Mouse (Mus musculus): Measurements from ENCODE around the gene Klk14.
"Not testable (repeated sequence)": the region's sequence is repeated elsewhere in the genome, so short reads cannot be mapped to it uniquely, and the experiment has no call there.

Klk14 gene

DNA sequence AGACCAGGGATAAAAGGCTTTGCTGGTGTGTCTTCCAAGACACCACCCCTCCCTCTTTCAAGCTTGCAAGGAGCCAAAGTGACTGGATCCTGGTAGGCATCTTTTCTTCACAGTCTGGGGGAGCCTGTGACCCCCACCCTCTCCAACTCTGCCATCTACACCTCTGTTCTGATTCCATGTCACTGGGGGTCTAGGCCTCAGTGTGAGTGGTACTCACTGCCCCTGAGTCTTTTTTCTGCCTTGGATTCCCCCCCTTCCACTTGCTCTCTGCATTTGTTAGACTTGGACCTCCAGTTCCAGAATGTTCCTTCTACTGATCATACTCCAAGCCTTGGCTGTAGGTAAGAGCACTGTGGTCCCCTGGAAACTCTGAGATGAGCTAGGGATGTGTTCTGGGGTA is at the start of gene Klk14:
TSS of gene Klk14 (plus strand) at position 301 of the 400 bp plus-strand sequence.
- no peak for DNase-seq (ENCODE audit: extremely low spot score, low spot score)

DNA sequence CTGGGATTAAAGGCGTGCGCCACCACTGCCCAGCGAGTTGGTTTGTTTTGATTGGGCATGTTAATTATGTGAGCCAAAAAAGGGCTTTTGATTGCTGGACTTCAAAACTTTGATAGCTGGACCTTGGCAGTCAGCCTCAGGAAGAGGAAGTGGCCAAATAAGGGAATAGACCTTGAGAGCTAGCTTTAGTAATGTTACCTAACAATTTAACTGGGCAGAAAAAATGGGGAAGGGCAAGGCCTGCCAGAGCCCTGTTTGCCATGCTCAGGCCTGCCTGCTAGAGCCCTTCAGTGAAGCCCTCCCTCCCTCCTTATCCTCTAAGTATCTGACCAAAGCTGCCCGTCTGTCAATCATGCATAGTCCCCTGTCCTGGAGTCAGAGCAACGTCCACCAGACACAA is 47.6 kb upstream of the Klk14 start:
- no peak for DNase-seq (ENCODE audit: extremely low spot score, low spot score)

DNA sequence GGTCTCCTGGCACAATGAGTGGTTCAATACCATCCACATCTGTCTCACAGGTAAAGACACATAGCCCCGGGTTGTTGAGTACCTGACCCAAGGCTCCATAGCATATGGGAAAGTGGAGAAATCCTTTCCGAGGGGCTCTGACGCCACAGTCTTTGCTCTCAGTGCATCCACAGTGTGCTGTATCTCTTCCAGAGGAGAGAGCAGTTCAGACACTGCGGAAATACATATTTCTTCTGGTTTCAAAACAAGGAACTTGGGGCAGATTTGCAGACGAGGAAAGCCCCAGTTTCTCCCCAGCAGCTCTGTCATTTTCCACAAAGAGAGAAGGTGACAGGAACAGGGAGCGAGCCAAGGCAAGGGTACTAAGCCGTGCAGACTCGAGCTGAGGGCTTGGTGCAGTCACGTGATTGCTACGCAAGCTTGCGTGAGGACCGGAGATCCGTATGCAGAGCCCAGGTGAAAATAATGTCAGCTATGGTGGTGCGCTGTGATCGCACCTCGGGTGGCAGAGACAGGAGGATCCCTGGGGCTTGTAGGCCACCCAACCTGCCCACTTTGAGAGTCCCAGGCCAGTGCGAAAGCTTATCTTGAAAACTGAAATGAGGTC is 47.1 kb upstream of the Klk14 start:
- no peak for DNase-seq (ENCODE audit: extremely low spot score, low spot score)

DNA sequence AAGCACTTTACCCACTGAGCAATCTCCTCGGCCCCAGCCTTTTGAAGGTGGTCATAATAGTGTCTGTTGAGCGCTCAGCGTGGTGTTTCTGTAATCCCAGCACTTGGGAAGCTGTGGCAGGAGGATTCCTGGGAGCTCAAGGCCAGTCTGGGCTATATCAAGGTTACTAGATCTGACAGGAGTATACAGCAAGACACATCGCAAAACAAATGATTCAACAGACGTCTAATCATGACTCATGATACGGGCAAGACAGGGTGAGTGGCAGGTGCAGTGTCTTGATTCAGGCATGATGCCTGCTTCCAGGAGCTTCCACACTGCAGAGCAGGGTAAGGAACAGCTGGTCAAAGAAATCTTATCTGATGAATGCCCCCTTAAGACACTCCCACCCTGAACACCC is 37.5 kb upstream of the Klk14 start:
- DNase-seq (ENCODE audit: extremely low spot score, low spot score): no peak

DNA sequence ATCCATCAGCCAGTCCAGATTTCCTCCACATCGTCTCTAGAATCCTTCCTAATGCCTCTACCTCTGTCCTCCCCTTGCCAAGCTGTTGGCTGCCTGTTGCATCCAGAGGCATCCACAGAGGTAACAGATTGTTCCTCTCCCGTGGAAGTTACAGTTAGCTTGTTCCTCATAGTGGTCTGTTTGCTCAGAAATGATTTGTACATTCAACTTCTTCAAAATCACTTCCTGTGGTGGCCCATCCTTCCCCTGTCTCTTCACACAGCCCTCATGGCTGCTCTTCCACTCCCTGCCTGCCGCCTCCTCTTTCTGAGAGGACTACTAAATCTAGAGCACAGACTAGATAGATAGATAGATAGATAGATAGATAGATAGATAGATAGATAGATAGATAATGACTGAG is 35.7 kb upstream of the Klk14 start:
- no peak for DNase-seq (ENCODE audit: extremely low spot score, low spot score)

DNA sequence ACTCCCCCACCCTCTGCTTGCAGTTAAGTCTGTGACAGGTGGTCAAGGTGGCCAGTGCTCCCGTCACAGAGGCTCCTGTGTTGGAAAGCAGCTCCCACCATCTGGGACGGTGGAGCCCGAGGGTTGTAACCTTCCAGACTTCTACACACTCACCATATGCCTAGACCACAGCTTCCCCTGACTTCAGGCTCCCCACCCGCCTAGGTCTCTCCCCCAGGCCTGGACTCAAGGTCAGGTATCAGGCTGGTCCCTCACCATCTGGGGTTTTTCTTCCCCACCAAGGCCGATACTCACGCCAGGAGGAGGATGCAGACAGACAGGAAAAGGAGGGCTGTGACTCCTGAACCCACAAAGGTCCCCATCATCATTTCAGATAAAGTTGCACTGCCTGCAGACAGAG is 34.0 kb upstream of the Klk14 start:
- DNase-seq (ENCODE audit: extremely low spot score, low spot score): no peak

DNA sequence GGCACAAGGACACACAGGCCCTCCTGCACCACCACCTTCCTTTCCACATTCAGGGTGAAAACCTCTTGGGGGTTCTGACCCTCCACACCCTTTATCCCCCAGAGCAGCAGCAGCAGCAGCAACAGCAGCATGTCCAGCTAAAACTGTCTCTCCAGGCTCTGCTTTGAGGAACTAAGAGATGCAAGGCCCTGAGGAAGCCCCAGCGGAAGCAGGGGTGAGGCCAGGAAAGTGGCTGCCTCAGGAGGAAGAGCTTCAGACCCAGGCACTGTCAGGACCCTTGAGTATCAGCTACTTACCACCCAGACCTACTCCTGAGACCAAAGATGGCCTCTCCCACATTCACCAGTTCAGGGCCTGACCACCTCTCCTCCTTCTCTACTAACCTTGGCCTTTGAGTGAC is 30.2 kb upstream of the Klk14 start, which contains the start of gene Siglece:
TSS of gene Siglece (minus strand) at position 160 of the 400 bp plus-strand sequence.
- DNase-seq (ENCODE audit: extremely low spot score, low spot score): no peak

DNA sequence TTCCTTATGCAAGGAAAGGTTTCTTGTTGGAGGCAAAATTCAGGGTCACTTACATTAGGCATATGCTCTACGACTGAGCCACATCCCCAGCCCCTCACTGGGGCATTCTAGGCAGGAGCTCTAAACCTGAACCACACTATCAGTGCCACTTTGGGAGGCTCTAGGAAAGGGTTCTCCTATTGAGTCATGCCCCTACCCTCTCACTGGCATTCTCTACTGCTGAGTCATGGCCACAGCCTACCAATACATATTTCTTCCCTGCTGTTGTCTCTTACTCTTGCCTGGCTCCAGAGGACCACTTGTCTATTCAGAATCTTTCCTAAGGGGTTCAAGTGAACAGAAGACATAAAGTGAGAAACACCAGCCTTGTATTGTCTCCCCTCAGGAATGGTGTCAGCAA is 27.4 kb upstream of the Klk14 start:
- no peak for DNase-seq (ENCODE audit: extremely low spot score, low spot score)

DNA sequence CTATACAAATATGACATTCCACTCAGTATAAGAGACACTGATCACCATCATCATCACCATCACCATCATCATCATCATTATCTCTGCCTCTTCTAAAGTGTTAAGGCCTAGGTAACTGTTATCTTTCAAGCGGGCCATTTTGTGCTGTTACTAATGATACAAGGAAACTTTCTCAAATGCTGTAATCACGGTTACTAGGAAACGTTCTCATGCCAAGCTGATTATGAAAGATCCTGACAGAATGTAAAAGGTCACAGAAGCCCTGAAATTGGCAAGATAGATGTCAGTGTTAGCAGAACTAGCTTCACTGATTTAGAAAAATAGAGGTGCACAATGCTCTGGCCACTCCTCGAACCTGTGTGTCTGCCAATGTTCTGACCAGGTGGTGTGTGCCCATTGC is 23.0 kb upstream of the Klk14 start:
- DNase-seq (ENCODE audit: extremely low spot score, low spot score): not testable (repeated sequence)

DNA sequence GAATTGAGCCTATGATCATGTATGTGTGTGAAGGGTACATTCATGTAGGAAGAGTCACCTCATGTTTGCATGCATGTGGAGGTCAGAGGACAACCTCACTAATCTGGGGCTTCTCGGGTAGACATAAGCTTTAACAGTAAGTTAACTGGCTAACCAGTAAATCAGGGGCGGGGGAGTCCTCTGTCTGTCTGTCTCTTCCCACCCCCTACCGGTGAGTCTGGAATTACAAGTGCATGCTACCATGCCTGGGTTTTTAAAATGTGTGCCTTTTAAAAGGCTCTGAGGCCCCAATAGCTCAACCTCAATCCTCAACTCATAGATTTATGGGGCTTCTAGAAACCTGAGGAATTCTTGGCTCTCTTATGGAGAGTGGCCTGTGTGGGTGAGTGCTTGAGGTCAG is 21.6 kb upstream of the Klk14 start:
- peak; percentile 23 for DNase-seq (ENCODE audit: extremely low spot score, low spot score)

DNA sequence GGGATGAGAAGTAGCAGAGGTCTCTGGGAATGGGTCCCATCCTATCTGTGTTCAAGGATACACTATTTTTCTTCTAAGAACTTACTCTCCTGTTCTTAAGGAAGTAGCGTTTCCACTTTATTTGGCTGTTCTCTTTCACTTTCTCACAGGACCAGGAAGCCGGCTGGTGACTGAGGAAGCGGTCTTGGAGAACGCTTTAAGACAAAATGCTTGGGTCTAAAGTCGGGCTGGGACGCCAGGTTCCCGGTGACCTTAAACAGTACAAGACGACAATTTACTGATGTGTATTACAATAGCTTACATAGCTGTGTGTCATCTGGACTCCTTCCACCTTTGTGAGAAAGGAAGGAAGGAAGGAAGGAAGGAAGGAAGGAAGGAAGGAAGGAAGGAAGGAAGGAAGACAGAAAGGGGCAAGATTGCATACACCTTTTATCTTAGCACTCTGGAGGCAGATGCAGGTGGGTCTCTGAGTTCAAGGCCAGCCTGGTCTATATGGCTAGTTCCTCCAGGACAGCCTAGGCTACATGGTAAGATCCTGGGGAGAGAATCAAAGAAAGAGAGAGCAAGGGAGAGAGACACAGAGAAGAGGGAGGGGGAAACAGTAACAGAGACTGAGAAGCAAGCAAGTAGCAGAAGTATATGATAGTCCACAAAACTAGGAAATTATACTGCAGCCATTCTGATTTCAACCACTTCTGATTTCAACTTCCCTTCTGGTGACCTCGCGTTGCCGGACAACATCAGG is 19.0 kb upstream of the Klk14 start:
- DNase-seq (ENCODE audit: extremely low spot score, low spot score): no peak

DNA sequence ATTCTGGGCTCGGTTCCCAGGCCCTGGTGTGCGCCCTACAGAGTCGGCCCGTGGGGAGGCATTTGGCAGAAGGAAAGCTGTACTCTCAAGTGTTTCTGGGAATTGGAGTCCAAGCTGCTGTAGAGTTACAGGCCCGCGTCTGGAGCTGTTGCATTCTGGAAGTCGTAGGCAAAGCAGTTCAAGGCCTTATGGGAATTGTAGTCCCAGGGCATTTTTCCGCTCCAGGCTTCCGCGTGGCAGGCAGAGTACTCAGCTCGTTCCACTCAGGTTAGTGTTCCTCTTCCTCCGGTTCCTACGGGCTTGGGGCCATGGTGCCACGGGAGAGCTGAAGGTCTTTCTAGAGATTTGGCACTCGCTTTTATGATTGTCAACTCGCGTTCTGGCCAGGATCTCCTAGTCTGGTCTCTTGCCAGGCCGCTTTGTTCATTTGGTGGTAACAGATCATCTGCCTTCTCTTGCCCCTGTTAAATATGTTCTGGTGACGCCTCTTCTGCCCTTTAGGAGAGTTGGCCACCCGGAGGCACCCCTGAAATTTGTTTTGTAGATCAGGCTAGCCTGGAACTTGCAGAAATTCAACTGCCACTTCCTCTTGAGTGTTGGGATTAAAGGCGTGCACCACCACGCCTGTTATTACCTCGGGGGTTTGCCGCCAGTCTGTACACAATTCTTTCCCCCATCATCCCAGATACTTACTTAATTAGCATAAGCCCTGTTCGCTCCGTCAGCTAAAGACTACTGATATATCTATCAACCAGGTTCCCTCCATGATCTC is 18.2 kb upstream of the Klk14 start, which contains the start of gene Ctu1:
TSS of gene Ctu1 (plus strand) at position 208 of the 772 bp plus-strand sequence.
- peak; percentile 73 for DNase-seq (ENCODE audit: extremely low spot score, low spot score)

DNA sequence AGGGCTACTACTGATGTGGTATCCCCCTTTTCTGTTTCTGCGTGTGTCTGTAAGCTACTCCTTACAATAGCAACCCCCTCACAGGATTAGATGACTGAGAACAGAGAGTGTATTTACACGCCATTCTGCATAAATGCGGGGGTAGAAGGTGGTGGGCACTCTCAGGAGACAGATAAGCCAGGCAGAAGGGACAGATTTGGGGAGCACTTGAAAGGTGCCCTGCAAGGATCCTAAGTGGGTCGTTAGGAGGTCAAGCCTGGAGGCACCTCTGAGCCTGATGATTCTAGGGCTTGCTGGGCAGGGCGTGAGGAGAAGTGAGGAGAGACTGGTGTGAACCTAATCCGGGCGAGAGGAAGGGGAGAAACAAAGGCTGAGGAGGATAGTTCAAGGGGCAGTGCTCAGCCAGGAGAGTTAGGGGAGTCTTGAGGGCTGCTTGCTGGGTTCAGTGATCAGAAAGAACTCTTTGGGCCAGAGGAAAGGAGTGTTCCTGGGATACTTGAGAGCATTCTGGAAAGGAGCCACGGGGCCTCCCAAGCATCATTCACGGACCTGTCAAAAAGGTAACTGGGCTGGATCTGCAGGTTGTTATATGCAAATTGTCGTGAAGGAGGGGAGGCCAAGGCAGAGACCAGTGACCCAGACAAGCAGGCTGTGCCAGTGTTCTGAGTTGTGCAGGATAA is 17.5 kb upstream of the Klk14 start:
- peak; percentile 43 for DNase-seq (ENCODE audit: extremely low spot score, low spot score)

DNA sequence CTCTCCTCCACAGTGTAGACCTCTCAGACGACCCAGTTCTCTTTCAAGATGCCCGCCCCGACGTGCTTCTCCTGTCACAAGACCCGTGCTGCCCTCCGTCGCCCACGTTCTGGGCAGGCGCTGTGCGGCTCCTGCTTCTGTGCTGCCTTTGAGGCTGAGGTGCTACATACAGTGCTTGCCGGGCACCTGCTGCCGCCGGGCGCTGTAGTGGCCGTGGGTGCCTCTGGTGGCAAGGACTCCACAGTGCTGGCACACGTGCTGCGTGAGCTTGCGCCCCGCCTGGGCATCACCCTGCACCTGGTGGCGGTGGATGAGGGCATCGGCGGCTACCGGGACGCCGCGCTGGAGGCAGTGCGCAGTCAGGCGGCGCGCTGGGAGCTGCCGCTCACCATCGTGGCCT is 15.1 kb upstream of the Klk14 start:
- no peak for DNase-seq (ENCODE audit: extremely low spot score, low spot score)

DNA sequence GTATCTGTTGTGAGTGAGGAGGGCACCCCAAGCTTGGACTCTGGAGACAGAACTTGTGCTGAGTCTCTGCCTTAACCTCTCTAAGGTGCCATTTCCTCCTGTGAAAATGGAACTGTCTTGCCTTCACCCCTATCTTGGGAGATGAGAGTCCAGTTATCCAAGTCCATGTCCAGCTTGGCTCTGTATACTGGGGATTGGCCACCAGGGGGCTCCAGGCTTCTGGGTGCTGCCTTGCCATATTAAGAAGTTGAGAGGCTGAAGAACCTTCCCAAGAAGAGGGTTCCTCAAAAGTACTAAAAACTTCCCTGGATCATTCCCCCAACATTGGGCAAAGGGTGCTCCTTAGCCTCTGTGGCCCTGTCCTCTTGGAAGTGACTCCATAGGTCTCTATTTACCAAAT is 11.7 kb upstream of the Klk14 start:
- peak; percentile 30 for DNase-seq (ENCODE audit: extremely low spot score, low spot score)

DNA sequence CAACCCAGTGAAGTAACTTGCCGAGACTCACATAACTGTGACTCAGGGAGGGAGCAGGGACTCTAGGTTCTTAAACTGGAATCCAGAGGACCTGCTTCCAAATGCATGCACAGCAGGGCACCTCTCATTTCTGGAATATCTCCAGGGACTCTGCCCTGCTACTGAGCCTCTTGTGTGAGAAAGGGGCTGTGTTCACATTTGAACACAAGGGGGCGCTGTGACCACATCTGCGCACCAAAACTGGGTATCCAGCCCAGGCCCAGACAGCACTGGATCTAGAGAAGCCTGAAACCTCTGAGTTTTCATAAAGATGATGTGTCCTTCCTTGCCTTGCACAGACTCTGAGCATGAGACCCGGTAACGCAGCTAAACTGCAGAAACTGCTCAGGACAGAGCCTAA is 9.3 kb upstream of the Klk14 start:
- peak; percentile 71 for DNase-seq (ENCODE audit: extremely low spot score, low spot score)

DNA sequence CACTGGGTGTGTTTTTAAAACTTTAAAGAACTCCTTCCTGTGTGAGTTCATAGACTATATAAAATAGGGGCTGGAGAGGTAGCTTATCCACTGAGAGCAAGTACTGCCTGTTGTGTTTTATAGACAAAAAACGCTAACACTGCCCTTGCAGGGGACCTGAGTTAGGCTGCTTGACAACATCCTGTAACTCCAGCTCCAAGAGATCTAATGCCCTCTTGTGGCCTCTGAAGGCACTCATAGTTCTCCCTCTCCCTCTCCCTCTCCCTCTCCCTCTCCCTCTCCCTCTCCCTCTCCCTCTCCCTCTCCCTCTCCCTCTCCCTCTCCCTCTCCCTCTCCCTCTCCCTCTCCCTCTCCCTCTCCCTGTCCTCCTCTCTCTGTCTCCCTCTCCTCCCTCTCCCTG is 7.7 kb upstream of the Klk14 start:
- not testable (repeated sequence) for DNase-seq (ENCODE audit: extremely low spot score, low spot score)

DNA sequence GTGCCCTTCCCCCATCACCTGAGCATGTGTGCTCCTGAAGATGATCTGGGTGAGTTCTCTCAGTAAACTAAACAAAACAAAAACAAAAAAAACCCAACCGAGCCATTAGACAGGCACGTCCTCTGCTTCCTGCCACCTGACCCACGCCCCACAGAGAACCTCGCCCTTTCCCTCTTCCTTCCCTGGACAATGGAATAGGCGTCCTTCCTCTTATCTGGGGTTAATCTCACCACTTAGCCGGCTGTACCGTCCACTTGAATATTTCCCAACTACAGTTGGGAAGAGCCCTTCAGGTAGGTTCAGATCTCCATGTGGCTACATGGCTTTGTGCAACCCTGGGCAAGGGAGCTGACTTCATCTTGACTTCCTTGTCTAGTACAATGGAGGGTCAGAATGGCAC is 5.1 kb upstream of the Klk14 start:
- DNase-seq (ENCODE audit: extremely low spot score, low spot score): no peak

DNA sequence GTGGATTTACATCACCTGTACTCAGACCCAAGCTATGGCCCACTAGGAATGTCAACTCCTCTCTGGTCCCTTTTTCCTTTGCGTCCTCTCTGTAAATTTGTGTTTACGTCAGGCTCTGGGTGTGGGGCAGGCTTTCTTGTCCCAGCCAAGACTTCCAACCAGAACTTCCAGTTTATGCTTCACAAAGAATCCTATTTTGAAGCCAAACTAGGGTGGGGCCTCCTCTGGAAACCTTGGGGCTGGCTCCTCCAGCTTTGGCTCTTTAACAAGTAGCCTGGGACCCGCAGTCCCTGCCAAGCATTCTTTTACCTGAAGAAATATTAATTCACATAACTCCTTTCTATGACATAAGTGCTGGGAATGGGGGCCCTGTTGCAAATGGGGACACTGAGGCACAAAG is 19.8 kb downstream of the Klk14 start:
- DNase-seq (ENCODE audit: extremely low spot score, low spot score): no peak

DNA sequence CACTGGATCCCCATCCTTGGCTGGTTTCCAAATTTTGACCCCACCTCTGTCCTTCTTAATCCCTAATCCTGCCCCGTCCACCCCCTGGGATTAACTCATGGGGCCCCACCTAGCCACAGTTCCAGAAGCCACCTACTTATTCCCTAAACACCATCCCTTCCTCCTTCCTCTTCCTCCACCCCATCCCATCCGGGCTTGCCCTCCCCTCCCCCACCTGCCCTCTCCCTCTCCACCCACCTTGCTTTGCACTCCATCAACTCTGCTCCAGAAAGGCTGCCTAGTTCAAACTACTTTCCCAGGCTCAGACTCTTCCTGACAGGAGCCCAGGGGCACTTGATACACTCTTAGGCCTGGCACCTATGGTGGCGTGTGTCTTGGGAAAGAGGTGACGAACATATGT is 22.0 kb downstream of the Klk14 start, which contains the start of gene Klk13:
TSS of gene Klk13 (plus strand) at position 301 of the 400 bp plus-strand sequence.
- no peak for DNase-seq (ENCODE audit: extremely low spot score, low spot score)

DNA sequence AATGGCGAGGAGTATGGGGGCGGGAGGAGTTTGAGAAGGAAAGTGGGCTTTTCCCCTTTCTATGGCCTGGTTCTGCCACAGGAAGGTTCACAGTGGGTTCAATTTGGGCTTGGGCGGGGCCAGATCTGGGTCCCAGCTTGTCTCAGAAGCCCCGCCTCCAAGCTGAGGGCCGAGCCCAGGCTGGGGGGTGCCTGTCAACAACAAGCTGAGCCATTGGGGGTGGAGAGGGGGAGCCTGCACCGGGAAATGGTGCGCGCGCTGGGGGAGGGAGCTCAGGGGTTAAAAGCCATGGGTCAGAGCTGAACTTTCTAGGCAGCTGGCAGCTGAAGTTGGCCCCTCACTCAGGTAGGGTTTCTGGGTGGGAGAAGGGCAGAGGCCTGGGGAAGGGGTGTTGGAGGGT is 22.7 kb downstream of the Klk14 start:
- DNase-seq (ENCODE audit: extremely low spot score, low spot score): peak; percentile 15
